Mouse (Mus musculus): ENCODE data around the gene Kcnk10. TPM values are rescaled to one million over a fixed set of nuclear protein-coding genes. Genes with fewer than 3 reads are reported as not detected.

The Kcnk10 gene
- total RNA-seq, 1 experiment = 0.09 TPM

GRCm38 (mm10) chr12:98501045-98501444 is 77.1 kb downstream of the Kcnk10 start:
- Histone ChIP-seq H3K4me1 (ENCODE audit: control insufficient read depth in 2 of 2, insufficient read depth in 2 of 2, low read length in 2 of 2, poor library complexity in 1 of 2) (no peaks in the 10 kb centered on the region), H3K9me3 (ENCODE audit: control insufficient read depth, insufficient read depth, low read depth, low read length) (no peaks in the 10 kb centered on the region), H3K36me3 (ENCODE audit: control insufficient read depth, insufficient read depth, low read length, poor library complexity, severe bottlenecking) (no peaks in the 10 kb centered on the region), H3K27ac (ENCODE audit: insufficient read depth, low read depth, low read length, poor library complexity, severe bottlenecking) (no peak overlapping the region), H3K9ac (ENCODE audit: insufficient read depth, low read depth, low read length, poor library complexity, severe bottlenecking) (no peak overlapping the region), H3K4me3 (ENCODE audit: insufficient read depth in 1 of 2, low read depth in 1 of 2, low read length in 2 of 2, poor library complexity in 1 of 2, severe bottlenecking in 1 of 2) (no peak overlapping the region)
- no peak for DNase-seq (ENCODE audit: low read depth, low spot score)
- in situ Hi-C loops (cut with MboI; ENCODE audit: low sequenced_read_pairs in 2 of 2, unreplicated experiment in 2 of 2) = no loop called here
- no peak for TF ChIP-seq HCFC1 (IDR thresholded peaks at IDR 0.05; ENCODE audit: borderline replicate concordance, insufficient read depth, low read length)
- TF ChIP-seq MAFK (IDR thresholded peaks at IDR 0.05; ENCODE audit: insufficient read depth, low read depth, low read length) = no peak
- no peak for TF ChIP-seq ZNF384 (IDR thresholded peaks at IDR 0.05; ENCODE audit: low read depth, low read length)
- no peak for TF ChIP-seq ZC3H11A (IDR thresholded peaks at IDR 0.05; ENCODE audit: borderline replicate concordance, low read depth, low read length)
- no peak for TF ChIP-seq CHD2 (IDR thresholded peaks at IDR 0.05; ENCODE audit: low read depth, low read length)

DNA sequence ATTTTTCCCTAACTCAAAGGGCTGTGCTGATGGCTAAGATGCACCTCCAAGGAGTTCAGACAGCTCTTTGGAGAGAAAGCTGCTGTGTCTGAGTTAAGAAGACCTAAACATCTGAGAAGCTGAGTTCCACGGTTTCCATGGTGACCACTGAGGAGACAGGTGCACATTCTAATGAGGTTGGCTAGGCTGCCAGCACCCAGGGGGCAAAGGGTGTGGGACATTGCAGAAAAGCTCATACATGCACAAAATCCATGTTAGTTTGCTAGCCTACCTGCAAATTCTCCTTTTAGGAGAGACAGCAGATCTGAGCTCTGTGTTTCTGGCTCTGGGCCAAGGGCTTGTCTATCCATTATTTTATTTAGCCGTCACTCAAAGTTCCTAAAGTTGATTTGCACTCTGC is 96.7 kb downstream of the Kcnk10 start:
- H3K4me3 ChIP-seq (ENCODE audit: insufficient read depth in 1 of 2, low read depth in 1 of 2, low read length in 2 of 2, poor library complexity in 1 of 2, severe bottlenecking in 1 of 2) = no peak overlapping the region
- in situ Hi-C loops (cut with MboI; ENCODE audit: low sequenced_read_pairs in 2 of 2, unreplicated experiment in 2 of 2) = no loop called here
- no peak for DNase-seq (ENCODE audit: low read depth, low spot score)
- no peaks in the 10 kb centered on the region for H3K36me3 ChIP-seq (ENCODE audit: control insufficient read depth, insufficient read depth, low read length, poor library complexity, severe bottlenecking)
- H3K4me1 ChIP-seq (ENCODE audit: control insufficient read depth in 2 of 2, insufficient read depth in 2 of 2, low read length in 2 of 2, poor library complexity in 1 of 2) = no peaks in the 10 kb centered on the region
- no peak overlapping the region for H3K27ac ChIP-seq (ENCODE audit: insufficient read depth, low read depth, low read length, poor library complexity, severe bottlenecking)
- TF ChIP-seq MAFK (IDR thresholded peaks at IDR 0.05; ENCODE audit: insufficient read depth, low read depth, low read length) = no peak
- TF ChIP-seq CHD2 (IDR thresholded peaks at IDR 0.05; ENCODE audit: low read depth, low read length) = no peak
- no peak for TF ChIP-seq ZC3H11A (IDR thresholded peaks at IDR 0.05; ENCODE audit: borderline replicate concordance, low read depth, low read length)
- no peak for TF ChIP-seq ZNF384 (IDR thresholded peaks at IDR 0.05; ENCODE audit: low read depth, low read length)
- TF ChIP-seq HCFC1 (IDR thresholded peaks at IDR 0.05; ENCODE audit: borderline replicate concordance, insufficient read depth, low read length) = no peak
- H3K9me3 ChIP-seq (ENCODE audit: control insufficient read depth, insufficient read depth, low read depth, low read length) = no peaks in the 10 kb centered on the region
- H3K9ac ChIP-seq (ENCODE audit: insufficient read depth, low read depth, low read length, poor library complexity, severe bottlenecking) = no peak overlapping the region

- no peak overlapping the region for H3K27ac ChIP-seq (ENCODE audit: insufficient read depth, low read depth, low read length, poor library complexity, severe bottlenecking)
Measured at GRCm38 (mm10) chr12:98481048-98481447, 97.1 kb downstream of the Kcnk10 start.

DNA sequence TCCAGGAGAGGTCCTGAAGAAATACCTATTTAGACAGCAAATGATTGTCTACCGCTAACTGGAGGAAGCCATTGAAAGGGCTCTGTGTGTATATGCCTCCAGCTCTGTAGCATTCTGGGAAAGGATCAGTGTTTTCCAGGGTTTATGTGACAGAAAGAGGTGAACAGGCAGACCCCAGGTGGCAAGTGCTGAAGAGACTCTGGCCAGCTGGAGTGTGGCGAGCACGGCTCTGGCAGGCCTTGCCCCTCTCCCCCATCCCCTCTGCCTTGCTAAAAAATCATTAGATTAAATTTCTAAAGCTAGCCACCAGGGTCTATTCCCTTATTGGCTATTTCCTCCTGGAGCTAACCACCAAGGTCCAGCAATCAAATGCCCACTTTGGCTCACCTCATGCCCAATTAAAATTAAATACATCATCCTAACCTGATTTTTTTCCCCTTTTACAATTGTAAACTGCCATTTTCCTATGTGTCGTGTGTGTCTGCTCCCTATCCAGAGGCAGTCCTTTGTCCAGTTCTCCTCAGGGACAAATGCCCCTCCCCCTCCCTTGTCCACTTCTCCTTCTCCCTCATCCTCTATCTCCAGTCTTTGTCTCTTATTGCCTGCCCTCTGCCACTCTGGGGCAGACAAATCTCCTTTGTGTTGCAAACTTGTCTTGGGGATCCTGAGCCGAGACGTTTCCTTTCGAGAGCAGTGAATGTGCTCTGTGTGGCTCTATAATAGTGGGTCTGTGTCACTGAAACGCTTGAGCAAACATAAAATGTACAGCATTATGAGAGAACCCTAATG is 100.2 kb downstream of the Kcnk10 start:
- H3K9me3 ChIP-seq (ENCODE audit: control insufficient read depth, insufficient read depth, low read depth, low read length) = no peaks in the 10 kb centered on the region
- H3K27ac ChIP-seq (ENCODE audit: insufficient read depth, low read depth, low read length, poor library complexity, severe bottlenecking) = no peak overlapping the region
- H3K9ac ChIP-seq (ENCODE audit: insufficient read depth, low read depth, low read length, poor library complexity, severe bottlenecking) = no peak overlapping the region
- DNase-seq (ENCODE audit: low read depth, low spot score) = no peak
- TF ChIP-seq HCFC1 (IDR thresholded peaks at IDR 0.05; ENCODE audit: borderline replicate concordance, insufficient read depth, low read length) = no peak
- TF ChIP-seq MAFK (IDR thresholded peaks at IDR 0.05; ENCODE audit: insufficient read depth, low read depth, low read length) = no peak
- no peak for TF ChIP-seq ZNF384 (IDR thresholded peaks at IDR 0.05; ENCODE audit: low read depth, low read length)
- TF ChIP-seq ZC3H11A (IDR thresholded peaks at IDR 0.05; ENCODE audit: borderline replicate concordance, low read depth, low read length) = no peak
- TF ChIP-seq CHD2 (IDR thresholded peaks at IDR 0.05; ENCODE audit: low read depth, low read length) = no peak
- H3K4me1 ChIP-seq (ENCODE audit: control insufficient read depth in 2 of 2, insufficient read depth in 2 of 2, low read length in 2 of 2, poor library complexity in 1 of 2) = no peaks in the 10 kb centered on the region
- H3K36me3 ChIP-seq (ENCODE audit: control insufficient read depth, insufficient read depth, low read length, poor library complexity, severe bottlenecking) = no peaks in the 10 kb centered on the region
- in situ Hi-C loops (cut with MboI; ENCODE audit: low sequenced_read_pairs in 2 of 2, unreplicated experiment in 2 of 2) = no loop called here
- no peak overlapping the region for H3K4me3 ChIP-seq (ENCODE audit: insufficient read depth in 1 of 2, low read depth in 1 of 2, low read length in 2 of 2, poor library complexity in 1 of 2, severe bottlenecking in 1 of 2)

More at GRCm38 (mm10) chr12:98481048-98481447, 97.1 kb downstream of the Kcnk10 start:
- no peak for TF ChIP-seq MAFK (IDR thresholded peaks at IDR 0.05; ENCODE audit: insufficient read depth, low read depth, low read length)
- no peak for TF ChIP-seq ZC3H11A (IDR thresholded peaks at IDR 0.05; ENCODE audit: borderline replicate concordance, low read depth, low read length)
- no peak for TF ChIP-seq ZNF384 (IDR thresholded peaks at IDR 0.05; ENCODE audit: low read depth, low read length)
- Histone ChIP-seq H3K4me3 (ENCODE audit: insufficient read depth in 1 of 2, low read depth in 1 of 2, low read length in 2 of 2, poor library complexity in 1 of 2, severe bottlenecking in 1 of 2) (no peak overlapping the region), H3K4me1 (ENCODE audit: control insufficient read depth in 2 of 2, insufficient read depth in 2 of 2, low read length in 2 of 2, poor library complexity in 1 of 2) (no peaks in the 10 kb centered on the region), H3K36me3 (ENCODE audit: control insufficient read depth, insufficient read depth, low read length, poor library complexity, severe bottlenecking) (no peaks in the 10 kb centered on the region), H3K9me3 (ENCODE audit: control insufficient read depth, insufficient read depth, low read depth, low read length) (no peaks in the 10 kb centered on the region), H3K9ac (ENCODE audit: insufficient read depth, low read depth, low read length, poor library complexity, severe bottlenecking) (no peak overlapping the region)
- DNase-seq (ENCODE audit: low read depth, low spot score) = no peak
- in situ Hi-C loops (cut with MboI; ENCODE audit: low sequenced_read_pairs in 2 of 2, unreplicated experiment in 2 of 2) = no loop called here
